Mouse (Mus musculus) A20 (cell line): ENCODE measurements around the gene Slco3a1.

ENCODE experiments used
- DNase-seq: peaks from one replicate; pipeline ENCODE4 v3.0.0-alpha.2; 2011; ENCODE audit warnings: low read depth, low spot score

Gene Slco3a1

DNA sequence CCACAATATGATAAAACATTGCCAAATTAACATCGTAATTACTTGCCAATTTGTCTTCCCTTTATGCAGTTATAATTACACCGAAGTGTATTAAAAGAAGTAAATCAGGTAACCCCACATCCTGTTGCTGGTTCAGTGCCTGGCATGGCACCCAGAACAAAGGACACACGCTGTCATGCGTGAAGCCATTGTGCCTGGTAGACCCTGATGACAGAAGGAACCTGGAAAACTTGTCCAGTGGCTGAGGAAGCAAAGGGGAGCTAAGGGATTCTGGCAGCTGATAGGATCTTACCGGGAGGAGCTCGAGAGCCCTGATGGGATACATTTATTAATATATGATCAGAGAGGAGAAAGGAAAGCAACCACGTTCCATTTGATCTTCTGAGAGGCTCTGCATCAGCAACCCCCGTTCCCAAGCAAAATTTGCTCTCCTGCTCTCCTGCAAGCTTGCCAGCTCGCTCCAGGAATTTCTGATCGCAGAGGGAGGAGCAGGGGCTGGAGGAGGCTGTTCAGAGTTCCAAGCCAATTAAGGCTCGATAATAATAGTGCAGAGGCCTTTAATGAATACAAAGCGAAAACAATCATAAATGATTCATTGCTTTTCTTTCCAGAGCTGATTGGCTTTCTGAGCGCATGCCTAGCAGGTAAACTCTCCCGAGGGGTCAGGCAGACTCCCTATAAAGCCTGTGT lies 250.8 kb downstream of the Slco3a1 start:
- no peak for DNase-seq

DNA sequence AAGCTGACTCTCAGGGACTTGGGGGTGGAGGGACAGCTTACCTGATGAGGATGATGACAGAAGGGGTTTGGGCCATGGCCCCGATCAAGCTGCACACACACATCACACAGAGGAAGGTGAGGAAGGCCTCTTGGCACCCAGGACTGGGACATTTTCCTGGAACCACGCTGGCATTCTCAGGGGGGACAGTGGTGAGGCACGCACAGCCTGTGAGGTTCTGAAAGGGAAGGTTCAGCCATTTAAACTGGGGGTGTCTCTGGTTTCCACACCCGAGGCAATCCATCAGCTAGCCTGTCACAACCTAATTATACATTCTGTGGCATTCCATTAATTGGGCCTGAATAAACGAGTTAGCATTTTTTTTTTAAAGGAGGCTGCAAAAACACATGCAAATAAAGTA lies 251.5 kb downstream of the Slco3a1 start:
- no peak for DNase-seq

- no peak for DNase-seq
Observed at GRCm38 (mm10) chr7:74286531-74286930, 268.0 kb downstream of the Slco3a1 start.

- DNase-seq: no peak
Observed at GRCm38 (mm10) chr7:74280371-74280770, 274.2 kb downstream of the Slco3a1 start.

DNA sequence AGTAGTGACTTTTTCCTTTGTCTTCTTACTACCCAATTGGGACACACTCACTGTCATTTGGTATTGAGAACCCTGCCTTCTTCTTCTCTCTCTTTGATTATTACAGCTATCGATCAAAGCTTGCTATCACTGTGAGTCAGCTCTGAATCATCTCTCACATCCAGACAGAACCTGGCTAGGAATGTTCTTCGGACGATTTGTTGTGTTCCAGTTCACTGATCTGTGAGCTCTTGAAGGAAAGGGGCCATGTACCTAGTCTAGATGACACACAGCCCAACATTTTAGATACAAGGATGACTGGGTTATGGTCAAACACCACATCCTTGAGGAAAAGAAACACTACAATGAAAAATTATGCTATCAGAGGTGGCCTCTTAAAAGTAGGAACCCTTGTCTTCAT lies 275.2 kb downstream of the Slco3a1 start:
- DNase-seq: no peak

DNA sequence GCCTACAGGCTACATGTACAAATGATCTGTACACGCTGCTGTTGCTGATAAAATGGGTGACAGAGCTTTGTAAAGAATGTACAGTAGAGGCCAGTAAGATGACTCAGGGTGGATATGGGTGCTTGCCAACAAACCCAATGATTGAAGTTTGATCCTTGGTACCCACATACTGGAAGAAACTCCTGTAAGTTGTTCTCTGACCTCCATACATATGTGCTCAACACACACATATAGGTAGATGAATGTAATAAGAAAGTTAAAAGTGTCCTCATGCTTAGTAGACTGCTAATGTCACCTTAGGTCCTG lies 284.5 kb downstream of the Slco3a1 start:
- no peak for DNase-seq

DNA sequence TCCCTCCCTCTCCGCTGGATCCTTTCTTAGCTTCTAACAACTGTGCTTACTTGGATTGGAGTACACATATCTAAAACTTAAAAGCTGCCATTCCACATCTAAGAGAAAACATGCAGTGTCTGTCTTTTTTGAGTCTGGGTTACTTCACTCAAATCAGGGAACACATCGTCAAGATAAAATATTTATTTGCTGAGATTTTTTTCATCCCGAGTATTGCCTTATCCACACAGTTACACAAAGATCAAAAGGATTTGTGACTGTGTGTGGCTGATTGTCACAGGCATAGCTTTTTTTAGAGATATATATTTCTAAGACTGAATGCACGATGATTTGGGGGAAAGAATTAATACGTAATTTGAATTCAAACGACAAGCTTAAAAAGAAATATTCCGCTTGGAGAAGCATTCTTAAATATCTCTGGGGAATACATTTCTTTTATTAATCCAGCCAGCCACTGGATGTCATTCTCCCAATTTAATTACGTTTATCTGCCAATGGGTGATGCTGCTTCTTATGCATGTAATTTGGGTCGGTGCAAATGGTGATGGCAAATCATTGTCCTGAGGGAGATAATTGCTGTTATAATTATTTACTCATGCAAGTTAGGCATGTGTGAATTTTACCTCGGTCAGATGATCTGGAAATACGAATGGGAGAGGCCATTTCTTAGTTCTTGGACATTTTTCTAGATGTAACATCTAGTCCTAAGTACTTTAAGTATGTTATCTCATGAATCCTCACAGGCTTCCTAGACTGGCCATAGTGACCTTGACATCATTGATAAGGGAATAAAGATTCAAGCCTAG lies 285.1 kb downstream of the Slco3a1 start:
- DNase-seq: no peak

DNA sequence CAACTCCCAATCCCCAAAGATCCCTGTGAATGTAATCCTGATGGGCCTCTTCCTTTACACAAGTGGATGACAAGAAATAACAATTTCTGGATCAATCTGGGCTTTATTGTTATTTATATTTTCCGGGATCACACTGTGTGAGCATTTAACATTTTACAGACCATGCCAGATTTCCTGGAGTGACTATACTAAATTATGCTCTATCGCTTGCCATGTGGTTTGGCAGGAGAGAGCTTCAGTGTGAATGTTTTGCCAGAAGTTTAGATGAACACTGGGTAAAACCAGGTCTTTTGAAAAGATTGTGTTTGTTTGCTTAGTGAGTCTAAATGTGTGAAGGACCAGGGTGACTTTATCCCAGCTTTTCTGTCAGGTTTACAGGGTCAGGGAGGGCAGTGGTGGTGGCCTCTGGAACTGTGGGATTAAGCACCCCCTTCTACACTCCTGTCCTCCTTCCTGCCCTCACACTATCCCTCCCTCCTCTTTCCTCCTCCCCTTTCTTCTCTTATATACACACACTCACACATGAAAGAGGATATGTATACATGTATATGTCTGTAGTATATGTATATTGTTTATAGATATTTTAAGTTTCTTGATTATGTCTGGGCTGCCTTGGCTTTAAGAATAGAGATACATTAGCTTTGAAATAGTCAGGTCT lies 287.9 kb downstream of the Slco3a1 start:
- DNase-seq: no peak

DNA sequence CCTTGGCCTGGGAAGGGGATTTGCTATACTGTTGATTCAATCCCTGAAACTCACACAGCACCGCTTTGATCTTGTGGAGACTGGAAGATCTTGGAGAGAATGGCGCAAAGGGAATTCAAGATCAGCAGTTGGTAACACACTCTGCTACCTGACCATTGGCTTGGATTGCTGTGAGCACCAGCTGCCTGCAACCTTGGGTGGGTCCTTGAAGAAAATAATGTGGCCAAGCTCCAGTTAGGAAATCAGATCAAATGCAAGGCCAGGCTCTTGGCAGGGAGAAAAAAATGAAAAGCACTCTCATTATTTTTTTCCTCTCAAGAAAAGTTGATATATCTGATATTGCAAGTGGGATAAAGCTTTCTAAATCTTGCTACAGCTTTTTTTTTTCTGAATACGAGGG lies 298.3 kb downstream of the Slco3a1 start:
- no peak for DNase-seq

- no peak for DNase-seq
Observed at GRCm38 (mm10) chr7:74252066-74252465, 302.5 kb downstream of the Slco3a1 start.

- no peak for DNase-seq
Observed at GRCm38 (mm10) chr7:74241236-74241635, 313.3 kb downstream of the Slco3a1 start.

DNA sequence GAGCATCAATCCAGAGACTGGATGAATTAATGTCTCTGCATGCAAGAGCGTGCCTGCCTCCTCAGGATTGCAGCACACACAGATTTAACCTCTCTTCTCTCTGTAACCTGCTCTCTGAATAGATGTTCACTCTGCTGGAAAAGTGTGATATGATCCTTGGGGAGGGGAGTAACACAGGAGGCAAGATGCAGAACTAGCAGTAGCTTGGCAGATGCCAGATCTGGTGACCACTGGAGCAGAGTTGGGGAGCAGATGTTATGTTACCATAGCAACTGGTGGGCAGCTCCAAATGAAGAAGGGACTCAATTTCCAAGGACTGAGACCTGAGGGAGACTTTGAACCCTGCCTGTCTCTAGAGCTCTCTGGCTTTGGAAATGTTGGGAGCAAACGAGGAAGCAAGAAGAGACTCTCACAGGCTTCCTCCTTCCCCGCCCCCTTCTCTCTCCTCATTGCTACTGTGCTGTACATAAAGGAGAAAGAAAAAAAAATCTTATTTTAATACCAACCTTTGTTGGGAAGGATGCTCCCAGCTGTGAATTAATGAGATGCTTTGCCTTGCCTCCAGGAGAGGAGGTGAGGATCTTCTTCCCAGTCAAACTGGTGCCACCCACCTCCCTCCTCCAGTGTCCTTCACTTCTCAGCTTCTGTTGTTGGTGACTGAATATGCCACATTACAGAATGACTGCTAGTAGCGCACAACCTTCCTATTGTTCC lies 314.0 kb downstream of the Slco3a1 start:
- DNase-seq: no peak
